Mouse (Mus musculus) cortical plate, adult 2 months (tissue): ENCODE data around the gene Mrps10. TPM values are rescaled to one million over a fixed set of nuclear protein-coding genes. Genes with fewer than 3 reads are reported as not detected.

Experiments
- H3K27ac ChIP-seq: fragments of 200-500 bp; 2 replicates; pipeline ENCODE4 v1.5.1; 2012; ENCODE audit warnings: low read length, control low read depth, inconsistent platforms; ENCODE audit not compliant: insufficient read depth
- H3K4me1 ChIP-seq: fragments of 200-500 bp; 2 replicates; pipeline ENCODE4 v1.6.1; 2011; ENCODE audit warnings: low read length; ENCODE audit not compliant: control insufficient read depth, insufficient read depth
- H3K4me3 ChIP-seq: fragments of 200-500 bp; 2 replicates; pipeline ENCODE4 v1.5.1; 2011; ENCODE audit warnings: mild to moderate bottlenecking, low read length, control low read depth; ENCODE audit not compliant: insufficient read depth
- CTCF ChIP-seq: fragments of 200-500 bp; IDR thresholded peaks from 2 replicates; pipeline ENCODE4 v1.5.1; 2011; ENCODE audit warnings: mild to moderate bottlenecking, control low read depth, low read length; ENCODE audit not compliant: insufficient read depth; ENCODE audit errors: extremely low read depth
- POLR2A ChIP-seq: fragments of 200-500 bp; IDR thresholded peaks from 2 replicates; pipeline ENCODE4 v1.6.1; 2011; ENCODE audit warnings: mild to moderate bottlenecking, low read length, control low read depth; ENCODE audit not compliant: insufficient read depth; ENCODE audit errors: extremely low read depth
- polyA plus RNA-seq: library from polyadenylated mRNA; depleted of rRNA; stranded (reverse); fragments of >200 nt; gene quantifications from 2 replicates; pipeline ENCODE4 v1.2.3, GENCODE M21; 2012

Mrps10 gene
- polyA plus RNA-seq, 1 experiment = 45.1 TPM

DNA sequence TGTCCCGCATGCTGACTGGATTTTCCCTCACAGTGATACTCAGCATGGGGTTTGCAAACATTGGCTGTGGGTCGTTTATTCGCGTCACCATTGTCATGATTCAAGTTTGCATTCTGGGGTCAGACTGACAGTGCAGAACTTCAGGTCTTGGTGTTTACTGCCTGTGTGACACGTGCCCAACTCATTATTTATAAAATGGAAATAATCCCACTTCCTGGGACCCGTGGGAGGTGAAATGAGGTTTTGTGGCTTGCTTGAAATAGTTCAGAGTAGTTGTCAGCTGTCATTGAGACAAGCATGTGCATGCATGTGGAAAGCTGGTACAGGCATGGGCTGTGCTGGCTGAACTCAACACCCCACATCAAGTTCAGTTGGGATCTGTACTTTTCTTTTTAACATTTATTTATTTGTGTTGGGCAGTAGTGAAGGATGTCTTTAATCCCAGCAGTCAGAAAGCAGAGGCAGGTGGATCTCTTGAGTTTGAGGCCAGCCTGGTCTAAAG is 8.1 kb downstream of the Mrps10 start:
- Histone ChIP-seq H3K4me1 (no peaks in the 10 kb centered on the region), H3K4me3 (no peak overlapping the region), H3K27ac (no peak overlapping the region)
- no peak for TF ChIP-seq POLR2A
- no peak for TF ChIP-seq CTCF

DNA sequence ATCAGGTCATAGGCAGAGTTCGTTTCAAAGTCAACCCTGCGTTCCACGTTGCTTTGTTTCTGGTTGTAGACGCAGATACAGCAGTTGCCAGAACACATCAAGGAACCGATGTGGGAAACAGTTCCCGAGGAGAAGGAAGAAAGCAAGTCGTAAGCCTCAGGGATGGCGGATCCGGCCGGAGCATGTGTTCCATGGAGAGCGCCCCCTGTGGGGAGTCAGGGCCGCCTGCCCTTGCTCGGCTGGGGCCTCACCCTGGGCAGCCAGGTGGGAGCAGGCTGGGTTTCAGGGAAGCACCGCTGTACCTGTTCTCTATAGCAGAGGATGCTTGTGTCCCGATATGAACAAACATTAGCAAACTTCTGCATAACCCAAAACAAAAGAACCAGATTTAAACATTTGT is 9.4 kb downstream of the Mrps10 start:
- no peak overlapping the region for H3K27ac ChIP-seq
- H3K4me1 ChIP-seq = no peaks in the 10 kb centered on the region
- TF ChIP-seq POLR2A (no peak), CTCF (no peak)
- no peak overlapping the region for H3K4me3 ChIP-seq

DNA sequence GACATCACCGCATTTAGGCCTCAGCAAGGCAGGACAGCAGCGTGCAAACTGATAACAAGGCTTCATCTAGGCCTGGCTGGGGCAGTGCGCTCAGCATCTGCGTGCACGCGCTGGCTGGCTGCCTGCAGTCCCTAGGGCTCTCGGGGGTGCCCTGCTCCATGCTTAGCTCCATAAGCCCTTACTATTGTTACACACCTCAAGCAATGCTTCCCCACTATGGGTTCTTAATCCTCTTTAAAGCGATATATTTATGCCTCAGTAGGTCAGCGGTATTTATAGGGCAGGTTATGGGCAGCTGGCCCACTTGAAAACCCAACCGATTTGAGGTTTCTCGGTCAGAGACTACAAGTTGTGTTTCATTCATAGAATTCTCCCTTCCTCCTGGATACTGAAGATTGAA is 13.2 kb downstream of the Mrps10 start:
- no peak for TF ChIP-seq POLR2A
- no peak for TF ChIP-seq CTCF
- Histone ChIP-seq H3K4me3 (no peak overlapping the region), H3K27ac (no peak overlapping the region), H3K4me1 (no peaks in the 10 kb centered on the region)

DNA sequence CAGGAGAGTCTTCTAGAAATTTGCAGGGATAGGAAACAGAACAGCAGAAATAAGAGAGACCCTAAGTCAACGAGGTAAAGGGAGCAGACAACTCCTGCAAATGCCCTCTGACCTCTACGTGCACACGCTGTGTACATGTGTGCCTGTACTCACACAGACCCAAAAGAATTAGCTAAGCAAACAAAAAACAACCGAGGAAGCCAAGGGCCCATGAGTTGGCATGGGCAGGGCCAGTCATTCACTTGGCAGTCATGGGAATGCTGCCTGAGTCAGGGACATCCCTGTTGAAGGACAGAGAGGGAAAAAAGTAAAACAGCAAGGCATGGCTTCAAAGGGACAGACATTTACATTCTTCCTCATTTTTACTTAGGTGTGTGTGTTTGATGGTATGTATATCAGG is 14.6 kb downstream of the Mrps10 start:
- TF ChIP-seq CTCF (no peak), POLR2A (no peak)
- Histone ChIP-seq H3K4me3 (no peak overlapping the region), H3K27ac (no peak overlapping the region), H3K4me1 (no peaks in the 10 kb centered on the region)

DNA sequence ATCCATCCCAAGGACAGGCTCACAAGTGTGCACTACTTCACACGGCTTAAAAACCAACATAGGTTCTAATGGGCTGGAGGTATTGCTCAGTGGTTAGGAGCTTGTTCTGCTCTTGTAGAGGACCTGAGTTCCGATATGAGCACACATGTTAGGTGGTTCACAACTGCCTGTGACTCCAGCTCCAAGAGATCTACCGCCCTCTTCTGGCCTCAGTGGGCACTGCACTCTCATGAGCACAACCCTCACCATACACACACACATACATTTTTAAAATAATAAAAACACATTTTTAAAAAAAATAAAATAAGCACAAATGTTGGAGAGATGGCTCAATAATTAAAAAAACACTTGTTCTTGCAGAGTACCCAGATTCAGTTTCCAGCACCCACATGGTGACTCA is 15.4 kb downstream of the Mrps10 start:
- no peaks in the 10 kb centered on the region for H3K4me1 ChIP-seq
- H3K27ac ChIP-seq = no peak overlapping the region
- TF ChIP-seq POLR2A = no peak
- no peak for TF ChIP-seq CTCF
- H3K4me3 ChIP-seq = no peak overlapping the region

DNA sequence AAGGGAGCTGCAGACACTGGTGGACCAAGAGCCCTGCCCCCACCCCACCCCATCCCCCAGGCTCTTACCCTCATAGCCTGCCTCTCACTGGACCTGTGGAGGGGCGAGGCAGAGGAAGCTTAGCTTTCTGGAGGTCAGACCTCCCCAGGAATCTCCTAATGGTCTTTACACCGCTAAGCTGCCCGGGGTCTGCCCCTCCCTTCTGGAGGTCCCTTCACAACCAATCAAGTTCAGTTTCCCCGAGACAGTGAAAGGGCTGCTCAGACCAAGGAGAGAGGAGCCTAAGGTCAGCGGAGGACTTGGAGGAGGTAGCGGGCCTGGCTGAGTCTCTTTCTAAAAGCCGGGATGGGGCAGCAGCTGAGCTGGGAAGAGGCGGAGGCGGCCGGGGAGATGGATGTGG is 16.5 kb downstream of the Mrps10 start, which contains the start of gene Guca1b:
Gene Guca1b (plus strand): TSS at position 249 of the 400 bp plus-strand sequence.
- Histone ChIP-seq H3K4me3 (no peak within 1 kb of the TSS), H3K4me1 (no peaks in the 10 kb centered on the region), H3K27ac (no peak within 1 kb of the TSS)
- no peak for TF ChIP-seq CTCF
- TF ChIP-seq POLR2A = no peak

DNA sequence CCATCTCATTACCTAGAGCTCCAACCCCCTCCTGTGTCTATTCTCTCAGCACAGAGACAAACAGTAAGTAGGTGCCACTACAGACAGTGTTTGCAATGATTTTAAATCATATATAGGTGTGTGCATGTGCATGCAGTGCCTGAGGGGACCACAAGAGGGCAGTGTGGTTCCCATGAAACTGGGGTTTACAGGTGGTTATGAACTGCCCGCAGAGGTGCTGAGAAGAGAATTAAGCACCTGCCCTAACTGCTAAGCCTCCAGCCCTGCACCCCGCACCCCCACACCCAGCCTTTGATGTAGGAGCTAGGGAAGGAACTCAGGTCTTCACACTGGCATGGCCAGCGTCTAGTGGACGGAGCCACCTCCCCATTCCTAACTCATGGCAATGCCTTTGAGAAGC is 18.0 kb downstream of the Mrps10 start:
- TF ChIP-seq CTCF = peak; percentile 62
- no peak for TF ChIP-seq POLR2A
- no peak overlapping the region for H3K4me3 ChIP-seq
- H3K27ac ChIP-seq = no peak overlapping the region
- H3K4me1 ChIP-seq = no peaks in the 10 kb centered on the region

DNA sequence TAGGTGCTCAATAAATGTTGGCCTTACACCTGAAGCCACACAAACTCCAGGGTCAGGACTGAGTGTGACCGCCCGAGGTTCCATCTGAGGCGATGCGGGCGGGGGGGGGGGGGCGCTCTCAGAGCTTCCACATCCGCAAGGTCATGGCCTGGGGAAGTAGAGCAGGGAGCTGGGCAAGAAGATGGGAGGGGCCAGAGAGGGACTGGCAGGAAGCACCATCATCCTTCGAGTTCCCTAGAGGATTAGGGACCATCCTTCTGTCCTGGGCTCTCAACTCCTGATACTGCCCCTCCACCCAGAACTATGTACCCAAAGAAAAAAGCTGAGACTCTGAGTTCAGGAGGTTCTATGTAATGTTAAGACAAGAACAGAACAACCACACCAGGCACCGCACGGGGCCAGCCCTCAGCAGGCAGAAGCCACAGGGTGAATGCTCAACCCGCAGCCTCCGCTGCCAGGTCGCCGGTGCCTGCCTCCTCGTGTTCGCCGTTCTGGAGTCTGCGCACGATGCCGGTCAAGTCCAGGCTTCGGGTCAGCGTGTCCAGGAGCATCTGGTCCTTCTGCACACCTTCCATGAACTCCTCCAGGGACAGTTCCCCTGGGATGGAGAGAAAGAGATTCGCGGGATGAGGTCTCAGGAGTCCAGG is 25.7 kb downstream of the Mrps10 start:
- Histone ChIP-seq H3K4me3 (no peak overlapping the region), H3K27ac (no peak overlapping the region), H3K4me1 (no peaks in the 10 kb centered on the region)
- no peak for TF ChIP-seq CTCF
- TF ChIP-seq POLR2A = no peak

DNA sequence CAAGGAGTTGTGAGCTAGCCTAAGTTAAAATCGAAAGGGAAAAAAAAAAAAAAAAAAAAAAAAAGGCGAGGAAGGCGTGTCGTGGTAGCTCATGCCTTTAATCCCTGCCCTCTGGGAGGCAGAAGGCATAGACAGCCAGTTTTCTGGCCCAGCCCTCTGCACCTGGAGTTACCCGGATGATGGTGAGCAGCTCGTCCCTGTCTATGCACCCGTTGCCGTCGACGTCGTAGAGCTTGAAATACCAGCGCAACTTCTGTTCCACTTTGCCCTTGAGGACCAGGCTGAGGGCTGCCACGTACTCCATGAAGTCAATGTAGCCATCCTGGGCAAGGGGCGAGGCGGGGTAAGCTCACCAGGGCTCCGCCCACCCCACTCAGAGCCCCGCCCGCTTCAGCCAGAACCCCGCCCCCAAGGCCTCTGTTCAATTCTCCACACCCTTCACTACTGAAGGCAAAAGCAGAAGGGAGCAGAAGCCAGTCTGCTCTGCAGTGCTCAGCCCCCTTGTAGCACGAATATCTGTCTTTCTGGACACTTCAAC is 26.8 kb downstream of the Mrps10 start:
- Histone ChIP-seq H3K4me1 (no peaks in the 10 kb centered on the region), H3K4me3 (peak overlapping the region; percentile 13; the same call in 1 of the 2 replicates), H3K27ac (no peak overlapping the region)
- TF ChIP-seq CTCF (no peak), POLR2A (no peak)

DNA sequence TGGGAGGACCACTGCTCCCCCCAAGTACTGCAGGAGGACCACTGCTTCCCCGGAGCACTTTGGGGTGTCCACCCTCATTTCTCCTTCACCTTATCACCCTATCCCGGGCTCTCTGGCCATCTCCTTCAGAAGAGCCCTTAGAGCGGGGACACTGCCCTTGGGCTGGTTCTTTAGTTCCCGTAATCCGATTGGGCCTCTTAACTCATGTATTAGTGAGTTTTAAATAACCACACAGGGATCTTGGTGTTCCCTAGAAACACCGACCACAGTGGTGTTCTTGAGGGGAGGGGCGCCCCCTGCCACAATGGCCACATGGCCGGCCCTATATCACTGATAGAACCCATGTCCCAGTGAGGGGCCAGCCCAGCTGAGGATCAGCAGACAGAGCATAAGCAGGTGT is 30.4 kb downstream of the Mrps10 start:
- Histone ChIP-seq H3K4me3 (no peak overlapping the region), H3K27ac (no peak overlapping the region), H3K4me1 (no peaks in the 10 kb centered on the region)
- no peak for TF ChIP-seq POLR2A
- no peak for TF ChIP-seq CTCF

DNA sequence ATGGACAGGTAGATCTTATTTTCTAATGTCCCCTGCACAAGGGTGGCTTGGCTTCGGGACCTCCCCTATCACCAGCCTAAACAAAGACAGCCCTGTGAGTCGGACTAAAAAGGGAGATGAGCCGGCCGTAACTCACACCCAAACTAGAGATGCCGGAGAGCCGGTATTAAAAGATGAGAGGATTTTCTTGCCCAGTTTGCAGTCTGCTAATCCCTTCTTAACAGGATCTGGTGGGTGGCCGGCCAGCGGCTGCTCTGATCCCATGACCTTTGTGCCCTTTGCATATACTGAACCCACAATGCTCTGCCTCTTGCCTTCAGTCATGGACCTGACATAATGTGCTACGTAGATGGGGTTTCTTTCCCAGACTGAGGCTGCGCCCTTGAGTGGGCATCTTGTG is 31.8 kb downstream of the Mrps10 start, which contains the start of gene Guca1a:
Gene Guca1a (minus strand): TSS at position 134 of the 400 bp plus-strand sequence.
- H3K27ac ChIP-seq = no peak within 1 kb of the TSS
- TF ChIP-seq CTCF = no peak
- no peak for TF ChIP-seq POLR2A
- no peak within 1 kb of the TSS for H3K4me3 ChIP-seq

More for the DNA sequence above, 31.8 kb downstream of the Mrps10 start, which contains the start of gene Guca1a:
- H3K4me1 ChIP-seq = no peaks in the 10 kb centered on the region
